Mouse (Mus musculus): Measurements from ENCODE around the gene Eef1akmt2. TPM values are rescaled to one million over a fixed set of nuclear protein-coding genes. Genes with fewer than 3 reads are reported as not detected.

Gene Eef1akmt2
- polyA plus RNA-seq, 1 experiment = 4.8 TPM

GRCm38 (mm10) chr7:132784101-132784500 is 68.4 kb downstream of the Eef1akmt2 start:
- no peaks in the 10 kb centered on the region for H3K9me3 ChIP-seq
- H3K36me3 ChIP-seq (replicated peaks; ENCODE audit: low read length) = peaks cover 67% of the 10 kb centered on the region
- H3K4me3 ChIP-seq (replicated peaks) = no peak overlapping the region
- TF ChIP-seq FLI1 (IDR thresholded peaks at IDR 0.05; ENCODE audit: low read length) (no peak), GATA1 (IDR thresholded peaks at IDR 0.05; ENCODE audit: borderline replicate concordance, low read length) (no peak)
- H3K4me1 ChIP-seq = peaks cover 91% of the 10 kb centered on the region
- no peaks in the 10 kb centered on the region for H3K27me3 ChIP-seq (replicated peaks)

- Histone ChIP-seq H3K36me3 (replicated peaks; ENCODE audit: low read length) (peaks cover 74% of the 10 kb centered on the region), H3K4me3 (replicated peaks) (no peak overlapping the region), H3K27me3 (replicated peaks) (no peaks in the 10 kb centered on the region), H3K9me3 (no peaks in the 10 kb centered on the region), H3K4me1 (peaks cover 91% of the 10 kb centered on the region)
- TF ChIP-seq GATA1 (IDR thresholded peaks at IDR 0.05; ENCODE audit: borderline replicate concordance, low read length) = no peak
- no peak for TF ChIP-seq FLI1 (IDR thresholded peaks at IDR 0.05; ENCODE audit: low read length)
Observed at GRCm38 (mm10) chr7:132781850-132782249, 70.6 kb downstream of the Eef1akmt2 start.

GRCm38 (mm10) chr7:132781130-132781814 is 71.2 kb downstream of the Eef1akmt2 start:
- Histone ChIP-seq H3K27me3 (replicated peaks) (no peaks in the 10 kb centered on the region), H3K36me3 (replicated peaks; ENCODE audit: low read length) (peaks cover 79% of the 10 kb centered on the region), H3K9me3 (no peaks in the 10 kb centered on the region), H3K4me1 (peaks cover 91% of the 10 kb centered on the region), H3K4me3 (replicated peaks) (no peak overlapping the region)
- no peak for TF ChIP-seq GATA1 (IDR thresholded peaks at IDR 0.05; ENCODE audit: borderline replicate concordance, low read length)

- H3K9me3 ChIP-seq = no peaks in the 10 kb centered on the region
- H3K36me3 ChIP-seq (replicated peaks; ENCODE audit: low read length) = peaks cover 83% of the 10 kb centered on the region
- no peak for TF ChIP-seq FLI1 (IDR thresholded peaks at IDR 0.05; ENCODE audit: low read length)
- no peak for TF ChIP-seq GATA1 (IDR thresholded peaks at IDR 0.05; ENCODE audit: borderline replicate concordance, low read length)
- H3K27me3 ChIP-seq (replicated peaks) = no peaks in the 10 kb centered on the region
- H3K4me1 ChIP-seq = peaks cover 91% of the 10 kb centered on the region
- H3K4me3 ChIP-seq (replicated peaks) = no peak overlapping the region
Observed at GRCm38 (mm10) chr7:132780611-132781010, 71.9 kb downstream of the Eef1akmt2 start.

- TF ChIP-seq GATA1 (IDR thresholded peaks at IDR 0.05; ENCODE audit: borderline replicate concordance, low read length) = no peak
- Histone ChIP-seq H3K27me3 (replicated peaks) (no peaks in the 10 kb centered on the region), H3K4me3 (replicated peaks) (no peak overlapping the region), H3K9me3 (no peaks in the 10 kb centered on the region), H3K36me3 (replicated peaks; ENCODE audit: low read length) (peaks cover 87% of the 10 kb centered on the region), H3K4me1 (peaks cover 91% of the 10 kb centered on the region)
Observed at GRCm38 (mm10) chr7:132778630-132779029, 73.8 kb downstream of the Eef1akmt2 start.

GRCm38 (mm10) chr7:132777728-132778453 is 74.6 kb downstream of the Eef1akmt2 start:
- peaks cover 91% of the 10 kb centered on the region for H3K36me3 ChIP-seq (replicated peaks; ENCODE audit: low read length)
- TF ChIP-seq GATA1 (IDR thresholded peaks at IDR 0.05; ENCODE audit: borderline replicate concordance, low read length) = no peak
- H3K4me3 ChIP-seq (replicated peaks) = no peak overlapping the region
- H3K4me1 ChIP-seq = peaks cover 94% of the 10 kb centered on the region
- no peaks in the 10 kb centered on the region for H3K27me3 ChIP-seq (replicated peaks)
- no peaks in the 10 kb centered on the region for H3K9me3 ChIP-seq

Other genes starting within 250 kb of the Eef1akmt2 start
- gene Lhpp, start 242.0 kb downstream of the Eef1akmt2 start, polyA plus RNA-seq (2012; ENCODE audit: insufficient read depth, low replicate concordance) = 1.3 and 2.5 TPM in 2 replicates
- 22.1 and 77.4 TPM in 2 replicates for gene Fam53b, start 38.8 kb downstream of the Eef1akmt2 start, polyA plus RNA-seq (2012; ENCODE audit: insufficient read depth, low replicate concordance)
- 1.8 TPM in 1 of 2 replicates, not detected in the other for gene Abraxas2, start 6.6 kb upstream of the Eef1akmt2 start, polyA plus RNA-seq (2012; ENCODE audit: insufficient read depth, low replicate concordance)
- gene Zranb1, start 78.5 kb upstream of the Eef1akmt2 start, polyA plus RNA-seq (2012; ENCODE audit: insufficient read depth, low replicate concordance) = 1.8 and 5.0 TPM in 2 replicates

Measured in megakaryocyte, embryonic 14.5 days (primary cell).